Mouse (Mus musculus): Measurements from ENCODE around the gene Rtraf. TPM values are rescaled to one million over a fixed set of nuclear protein-coding genes. Genes with fewer than 3 reads are reported as not detected.
"Not testable (repeated sequence)": the region's sequence is repeated elsewhere in the genome, so short reads cannot be mapped to it uniquely, and the experiment has no call there.

Rtraf gene
- total RNA-seq (2015; ENCODE audit: low replicate concordance) (35.1 and 37.3 TPM in 2 replicates), total RNA-seq (2017; ENCODE audit: low replicate concordance) (13.5 and 34.0 TPM in 2 replicates)

- ATAC-seq (replicated peaks; ENCODE audit: low FRiP score, poor library complexity, severe bottlenecking), result peak; percentile 100
These were observed at the start of gene Rtraf for GRCm38 (mm10) chr14:19823321-19824142. TSS of gene Rtraf (minus strand) at chr14:19823824.

GRCm38 (mm10) chr14:19867286-19867935, 43.8 kb upstream of the Rtraf start:
- no peak for ATAC-seq (replicated peaks; ENCODE audit: low FRiP score, poor library complexity, severe bottlenecking)

GRCm38 (mm10) chr14:19865121-19865520, 41.5 kb upstream of the Rtraf start:
- not testable (repeated sequence) for ATAC-seq (replicated peaks; ENCODE audit: low FRiP score, poor library complexity, severe bottlenecking)

GRCm38 (mm10) chr14:19861311-19862080, 37.9 kb upstream of the Rtraf start:
- no peak for ATAC-seq (replicated peaks; ENCODE audit: low FRiP score, poor library complexity, severe bottlenecking)

- ATAC-seq (replicated peaks; ENCODE audit: low FRiP score, poor library complexity, severe bottlenecking), result no peak
These were observed 36.7 kb upstream of the Rtraf start for GRCm38 (mm10) chr14:19860281-19860680.

GRCm38 (mm10) chr14:19858808-19859776, 35.5 kb upstream of the Rtraf start:
- ATAC-seq (replicated peaks; ENCODE audit: low FRiP score, poor library complexity, severe bottlenecking), result no peak

GRCm38 (mm10) chr14:19858279-19858678, 34.7 kb upstream of the Rtraf start:
- ATAC-seq (replicated peaks; ENCODE audit: low FRiP score, poor library complexity, severe bottlenecking), result no peak

- no peak for ATAC-seq (replicated peaks; ENCODE audit: low FRiP score, poor library complexity, severe bottlenecking)
These were observed 29.8 kb upstream of the Rtraf start for GRCm38 (mm10) chr14:19853471-19853870.

GRCm38 (mm10) chr14:19839600-19840332, 16.1 kb upstream of the Rtraf start:
- peak; percentile 54 for ATAC-seq (replicated peaks; ENCODE audit: low FRiP score, poor library complexity, severe bottlenecking)

GRCm38 (mm10) chr14:19836289-19836688, 12.7 kb upstream of the Rtraf start:
- no peak for ATAC-seq (replicated peaks; ENCODE audit: low FRiP score, poor library complexity, severe bottlenecking)

GRCm38 (mm10) chr14:19825481-19825880, 1.9 kb upstream of the Rtraf start:
- no peak for ATAC-seq (replicated peaks; ENCODE audit: low FRiP score, poor library complexity, severe bottlenecking)

GRCm38 (mm10) chr14:19821686-19822085, 1.9 kb downstream of the Rtraf start:
- no peak for ATAC-seq (replicated peaks; ENCODE audit: low FRiP score, poor library complexity, severe bottlenecking)

GRCm38 (mm10) chr14:19817949-19818348, 5.7 kb downstream of the Rtraf start:
- 0 out of 2 replicates have a peak, but pooled peaks have one; percentile 78 for ATAC-seq (replicated peaks; ENCODE audit: low FRiP score, poor library complexity, severe bottlenecking)

- ATAC-seq (replicated peaks; ENCODE audit: low FRiP score, poor library complexity, severe bottlenecking), result no peak
These were observed 10.6 kb downstream of the Rtraf start for GRCm38 (mm10) chr14:19813061-19813460.

- no peak for ATAC-seq (replicated peaks; ENCODE audit: low FRiP score, poor library complexity, severe bottlenecking)
These were observed 13.7 kb downstream of the Rtraf start for GRCm38 (mm10) chr14:19809934-19810333.

- ATAC-seq (replicated peaks; ENCODE audit: low FRiP score, poor library complexity, severe bottlenecking), result no peak
These were observed 15.8 kb downstream of the Rtraf start for GRCm38 (mm10) chr14:19807858-19808257.

GRCm38 (mm10) chr14:19807339-19807738, 16.3 kb downstream of the Rtraf start:
- no peak for ATAC-seq (replicated peaks; ENCODE audit: low FRiP score, poor library complexity, severe bottlenecking)

GRCm38 (mm10) chr14:19803623-19804022, 20.0 kb downstream of the Rtraf start:
- no peak for ATAC-seq (replicated peaks; ENCODE audit: low FRiP score, poor library complexity, severe bottlenecking)
